Mouse (Mus musculus): ENCODE measurements around the gene Mpnd.

- TF ChIP-seq USF1 (IDR thresholded peaks at IDR 0.05; ENCODE audit: low read depth, low read length) (no peak), CTCF (conservative IDR thresholded peaks at IDR 0.05 in 1 of 2, IDR thresholded peaks at IDR 0.05 in 1 of 2; ENCODE audit: low read depth in 2 of 2, low read length in 2 of 2) (no peak), CHD2 (IDR thresholded peaks at IDR 0.05; ENCODE audit: low read length) (no peak), POLR2A (IDR thresholded peaks at IDR 0.05; ENCODE audit: low read depth, low read length) (no peak), TBP (conservative IDR thresholded peaks at IDR 0.05; ENCODE audit: low read depth, low read length) (no peak), USF2 (conservative IDR thresholded peaks at IDR 0.05; ENCODE audit: low read depth, low read length) (no peak), JUND (conservative IDR thresholded peaks at IDR 0.05; ENCODE audit: low read depth, low read length) (no peak), SIN3A (IDR thresholded peaks at IDR 0.05; ENCODE audit: low read length) (no peak), NRF1 (IDR thresholded peaks at IDR 0.05; ENCODE audit: low read depth, low read length) (no peak), EP300 (IDR thresholded peaks at IDR 0.05; ENCODE audit: low read length) (no peak), SMC3 (IDR thresholded peaks at IDR 0.05; ENCODE audit: low read depth, low read length) (no peak)
Observed at GRCm38 (mm10) chr17:56006956-56007355, 1.4 kb downstream of the Mpnd start.
